Mouse (Mus musculus): ENCODE results near the gene Cacna1d.

Cacna1d gene

DNA sequence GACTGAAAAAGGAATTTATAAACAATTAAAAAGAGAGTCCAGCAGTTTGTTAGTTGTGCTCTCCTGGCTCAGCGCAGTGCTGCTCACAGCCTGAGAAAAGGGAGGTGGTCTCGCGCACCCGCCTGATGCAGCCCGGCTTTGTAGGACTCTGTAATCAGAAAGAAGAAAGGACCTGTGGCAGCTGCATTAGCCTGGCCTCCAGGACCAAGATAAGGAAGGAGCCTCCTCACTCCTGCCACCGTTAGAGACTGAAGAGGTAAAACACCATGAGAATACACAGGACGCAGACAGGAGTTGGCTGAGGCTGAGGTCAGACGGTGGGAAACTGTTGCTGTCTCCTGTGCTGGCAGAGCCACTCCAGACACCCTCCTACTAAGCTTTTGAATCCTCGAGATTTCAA lies at the start of gene Cacna1d:
Cacna1d (minus strand) TSS at position 114 of the 400 bp plus-strand sequence.
- no peak for DNase-seq

DNA sequence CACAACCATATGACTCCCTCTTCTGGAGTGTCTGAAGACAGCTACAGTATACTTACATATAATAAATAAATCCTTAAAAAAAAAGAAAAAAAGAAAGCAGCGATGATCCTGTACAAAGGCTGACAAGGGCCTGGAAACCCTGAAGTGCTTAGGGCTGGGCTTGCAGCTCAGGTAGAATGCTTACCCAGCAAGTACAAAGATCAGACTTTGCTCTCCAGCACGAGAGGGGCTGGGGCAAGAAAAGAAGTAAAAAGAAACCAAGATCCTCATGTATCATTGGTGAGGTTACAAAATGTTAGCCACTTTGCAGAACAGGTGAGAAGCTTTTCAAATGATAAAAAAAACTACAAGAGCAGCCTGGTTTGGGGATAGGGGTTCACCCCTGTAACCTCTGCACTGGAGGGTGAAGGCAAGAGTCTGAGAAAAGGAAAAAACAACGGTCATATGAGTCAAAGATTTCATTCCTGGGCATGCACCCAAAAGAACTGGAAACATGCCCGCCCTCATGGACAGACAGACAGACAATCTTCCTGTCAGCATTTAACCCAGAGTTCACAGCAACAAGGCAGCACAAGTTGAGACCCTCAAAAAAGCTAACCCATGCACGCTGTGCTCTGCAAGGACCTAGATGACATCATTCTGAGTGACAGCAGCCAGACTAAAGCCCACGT lies 42.7 kb upstream of the Cacna1d start:
- peak; percentile 71 for DNase-seq

DNA sequence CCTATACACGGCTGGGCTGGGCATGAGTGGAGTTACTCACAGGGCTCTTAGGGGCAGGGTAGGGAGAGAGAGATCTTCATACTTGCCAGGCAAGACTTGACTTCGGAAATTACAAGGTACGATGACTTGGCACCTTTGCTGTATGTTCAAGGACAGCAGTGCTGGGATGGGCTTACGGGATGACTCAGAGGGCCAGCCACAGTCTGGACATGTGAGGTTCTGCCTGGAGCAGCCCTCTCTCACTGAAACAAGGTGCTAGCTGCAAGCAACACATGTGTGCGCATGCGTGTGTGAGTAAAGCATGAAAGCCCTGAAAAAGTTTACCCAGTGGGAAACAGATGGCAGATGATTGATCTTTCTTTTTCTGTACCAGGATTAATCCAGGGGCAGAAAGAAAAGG lies 40.6 kb upstream of the Cacna1d start:
- DNase-seq = no peak

DNA sequence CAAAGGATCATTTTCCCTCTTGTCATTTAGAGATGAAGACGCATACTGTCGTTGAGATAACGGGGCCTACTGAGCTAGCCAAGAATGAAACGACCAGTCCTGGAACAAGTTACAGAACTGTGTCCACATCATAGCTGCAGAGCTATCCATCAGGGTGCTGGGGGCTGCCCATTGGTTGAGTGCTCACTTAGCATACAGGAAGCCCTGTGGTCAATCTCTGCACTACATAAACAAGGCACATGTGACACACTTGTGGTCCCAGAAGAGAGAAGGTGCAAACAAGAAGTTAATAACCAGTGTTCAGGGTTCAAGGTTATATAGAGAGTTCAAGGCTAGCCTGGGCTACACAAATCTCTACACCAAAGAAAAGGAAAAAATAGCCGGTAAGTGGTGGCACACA lies 40.2 kb upstream of the Cacna1d start:
- DNase-seq = no peak

DNA sequence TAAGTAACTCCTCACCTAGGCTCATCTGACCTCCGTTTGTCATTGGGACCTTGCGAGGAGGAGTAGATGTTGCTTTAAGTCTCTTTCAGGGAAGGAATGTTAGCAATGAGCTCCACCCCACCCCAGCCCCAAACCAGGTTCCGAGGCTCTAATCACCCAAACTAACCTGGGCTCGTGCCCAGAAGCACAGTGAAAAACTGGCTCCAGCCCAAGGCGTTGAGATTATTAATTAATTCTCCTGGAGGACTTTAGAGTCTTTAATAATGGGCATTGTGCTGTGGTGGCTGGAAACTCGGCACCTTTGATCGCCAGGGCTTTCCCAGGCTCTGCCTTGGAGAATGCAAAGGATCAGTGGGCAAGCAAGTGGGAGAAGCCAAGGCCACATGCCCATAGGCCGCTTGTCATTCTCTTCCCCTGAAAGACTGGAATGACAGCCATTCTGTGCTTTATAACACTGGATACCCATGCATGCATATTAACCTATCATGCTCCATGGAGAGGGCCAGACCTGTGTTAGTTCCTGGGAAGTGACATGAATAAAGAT lies 39.5 kb upstream of the Cacna1d start:
- peak; percentile 92 for DNase-seq

DNA sequence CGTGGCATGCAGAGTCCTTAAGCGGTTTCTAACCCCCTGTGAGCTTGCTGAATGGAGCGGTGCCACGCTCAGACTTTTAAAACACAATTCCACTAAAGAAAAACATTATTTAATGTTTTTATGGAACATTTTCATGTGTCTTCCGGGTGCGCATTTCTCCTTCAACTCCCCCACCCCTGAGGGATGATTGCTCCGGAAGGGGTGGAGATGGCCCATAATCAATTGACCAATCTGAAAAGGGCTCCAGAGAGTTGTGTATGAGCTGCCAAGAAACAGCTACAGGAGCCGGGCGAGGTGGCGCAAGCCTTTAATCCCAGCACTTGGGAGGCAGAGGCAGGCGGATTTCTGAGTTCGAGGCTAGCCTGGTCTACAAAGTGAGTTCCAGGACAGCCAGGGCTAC lies 38.2 kb upstream of the Cacna1d start:
- DNase-seq = no peak

DNA sequence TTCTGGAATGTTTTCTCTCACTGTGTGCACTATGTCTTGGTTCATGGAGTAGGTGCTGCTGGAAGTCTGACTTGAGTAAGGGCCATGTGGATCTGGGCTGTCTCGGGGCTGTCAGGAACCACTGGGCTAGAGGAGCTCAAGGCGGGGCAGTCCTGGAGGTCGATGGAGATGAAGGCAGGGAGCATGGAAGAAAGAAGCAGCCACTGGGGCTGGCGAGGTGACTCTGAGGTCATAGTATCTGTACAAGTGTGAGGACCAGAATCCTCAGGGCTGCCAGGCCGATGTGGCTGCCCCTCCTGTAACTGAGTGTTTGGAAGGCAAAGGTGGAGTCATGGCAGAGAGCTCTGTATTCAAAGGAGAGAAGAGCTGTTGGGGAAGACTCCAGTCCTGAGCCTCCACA lies 37.7 kb upstream of the Cacna1d start:
- DNase-seq = no peak

DNA sequence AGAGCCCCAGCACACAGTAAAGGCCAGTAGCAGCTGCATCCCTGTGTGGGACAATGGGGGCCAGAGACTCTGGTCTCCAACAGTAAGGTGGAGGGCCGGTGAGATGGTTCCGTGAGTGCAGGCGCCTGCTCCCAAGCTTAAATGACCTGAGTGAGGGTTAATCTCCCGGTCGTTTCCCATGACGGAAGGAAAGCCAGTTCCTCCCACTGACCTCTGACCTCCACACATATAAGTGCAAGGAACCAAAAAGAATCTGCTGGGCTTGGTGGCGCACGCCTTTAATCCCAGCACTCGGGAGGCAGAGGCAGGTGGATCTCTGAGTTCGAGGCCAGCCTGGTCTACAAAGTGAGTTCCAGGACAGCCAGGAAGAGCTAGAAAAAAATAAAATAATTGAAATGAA lies 37.1 kb upstream of the Cacna1d start:
- DNase-seq = no peak

DNA sequence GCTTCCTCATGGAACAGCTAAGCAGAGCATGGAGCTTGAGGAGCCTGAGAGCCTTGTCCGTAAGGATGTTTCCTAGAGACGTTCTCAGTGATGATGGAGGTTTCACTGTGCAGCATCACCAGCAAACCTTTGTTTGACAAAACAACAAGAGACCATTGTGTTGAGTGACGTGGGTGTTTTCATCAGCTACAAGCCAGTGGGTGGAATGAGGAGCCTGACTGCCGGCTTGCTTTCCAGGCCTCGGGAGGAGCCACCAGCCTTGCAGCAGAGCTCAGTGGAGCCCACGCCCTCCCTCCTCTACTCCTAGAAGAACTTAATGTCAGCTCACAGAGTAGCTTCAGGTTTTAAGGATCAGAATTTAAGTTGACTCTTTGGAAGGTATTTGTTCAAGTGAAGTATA lies 32.1 kb upstream of the Cacna1d start:
- no peak for DNase-seq

DNA sequence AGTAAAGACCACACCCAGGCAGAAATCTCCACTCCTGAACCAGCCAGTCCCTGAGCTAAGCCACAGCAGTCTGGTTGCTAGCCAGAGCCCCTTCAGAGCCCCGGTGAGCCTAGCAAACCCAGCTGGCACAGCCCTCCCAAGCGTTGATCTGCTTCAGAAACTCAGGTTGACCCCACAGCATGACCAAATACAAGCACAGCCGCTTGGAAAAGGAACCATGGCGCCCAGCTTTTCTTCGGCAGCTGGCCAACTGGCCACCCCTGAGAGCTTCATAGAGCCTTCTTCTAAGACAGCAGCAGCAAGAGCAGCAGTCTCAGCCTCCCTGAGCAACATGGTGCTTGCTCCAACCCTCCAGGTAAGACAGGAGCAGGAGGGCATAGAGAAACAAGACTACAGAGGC lies 28.1 kb upstream of the Cacna1d start:
- DNase-seq = no peak

DNA sequence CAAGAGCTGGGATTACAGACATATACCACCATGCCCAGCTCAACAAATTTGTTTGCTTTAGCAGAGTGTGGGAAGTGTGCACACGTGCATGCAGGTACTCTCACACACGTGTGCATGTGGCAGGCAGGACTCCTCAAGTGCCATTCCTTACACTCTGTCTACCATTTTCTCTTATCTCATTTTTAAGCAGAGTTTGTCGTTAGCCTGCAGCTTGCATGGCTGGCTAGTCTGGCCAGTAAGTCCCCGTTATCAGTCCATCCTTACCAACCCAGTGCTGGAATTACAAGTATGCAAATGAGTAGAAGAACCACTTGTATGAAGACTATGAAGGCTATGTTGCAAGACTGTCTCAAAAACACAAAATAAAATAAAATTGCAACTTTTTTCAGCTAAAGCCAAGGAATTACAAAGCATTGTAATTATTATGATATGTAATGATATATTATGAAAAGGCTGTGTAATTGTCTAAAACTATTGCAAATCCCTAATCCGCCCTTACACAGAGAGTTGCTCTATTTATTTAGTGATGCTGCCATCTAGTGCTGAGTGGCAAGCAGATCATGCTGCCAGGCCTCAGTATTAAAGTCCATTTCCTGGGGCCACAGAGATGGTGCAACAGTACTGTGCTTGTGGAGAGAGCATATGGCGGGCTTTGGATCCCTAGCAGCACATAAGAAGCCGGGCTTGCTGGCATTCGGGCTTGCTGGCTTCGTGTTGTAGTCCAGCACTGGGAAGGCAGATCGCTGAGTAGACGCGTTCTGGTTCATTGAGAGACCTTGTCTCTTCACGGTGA lies 24.9 kb upstream of the Cacna1d start:
- DNase-seq = peak; percentile 36

DNA sequence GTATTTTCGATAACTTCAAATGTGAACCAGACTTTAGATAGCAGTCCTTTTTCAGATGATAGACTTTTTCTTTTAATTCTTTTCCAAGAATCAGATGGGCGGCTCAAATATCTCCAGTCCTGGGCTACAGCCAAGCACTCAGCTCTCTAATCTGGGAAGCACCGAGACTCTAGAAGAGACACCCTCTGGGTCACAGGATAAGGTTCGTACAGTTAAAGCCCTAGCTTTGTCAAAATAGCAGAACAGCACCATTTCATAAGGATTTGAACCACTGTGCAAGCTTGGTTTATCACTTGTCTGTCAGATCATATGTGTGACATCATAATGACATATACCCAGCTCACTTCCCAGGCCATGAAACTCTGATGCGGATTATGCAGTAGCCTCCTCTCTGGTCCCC lies 21.6 kb upstream of the Cacna1d start:
- no peak for DNase-seq

DNA sequence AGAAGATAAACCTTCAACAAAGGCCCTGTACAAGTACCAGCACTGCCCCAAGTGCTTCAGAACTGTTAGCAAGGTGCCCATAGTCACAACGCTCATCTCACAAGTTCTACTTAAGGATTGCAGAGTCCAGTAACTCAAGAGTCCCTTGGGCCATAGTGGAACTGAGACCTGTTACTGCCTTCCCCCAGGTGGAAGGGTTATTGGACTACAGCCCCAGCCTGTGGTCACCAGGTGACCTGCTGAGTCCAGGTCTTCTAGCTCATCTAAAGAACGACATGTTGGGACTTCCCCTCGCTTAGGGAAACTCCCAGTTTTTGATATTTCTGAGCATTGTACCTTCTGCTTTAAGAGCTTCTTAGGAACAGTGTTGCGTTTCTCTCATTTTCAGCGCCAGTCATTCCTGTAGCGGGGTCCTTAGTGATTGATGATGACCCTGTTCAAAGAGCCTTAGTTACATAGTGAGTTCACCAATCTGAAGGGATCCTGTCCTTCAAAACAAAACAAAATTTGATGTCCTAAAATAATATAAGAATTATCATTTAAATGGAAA lies 19.0 kb upstream of the Cacna1d start:
- no peak for DNase-seq

DNA sequence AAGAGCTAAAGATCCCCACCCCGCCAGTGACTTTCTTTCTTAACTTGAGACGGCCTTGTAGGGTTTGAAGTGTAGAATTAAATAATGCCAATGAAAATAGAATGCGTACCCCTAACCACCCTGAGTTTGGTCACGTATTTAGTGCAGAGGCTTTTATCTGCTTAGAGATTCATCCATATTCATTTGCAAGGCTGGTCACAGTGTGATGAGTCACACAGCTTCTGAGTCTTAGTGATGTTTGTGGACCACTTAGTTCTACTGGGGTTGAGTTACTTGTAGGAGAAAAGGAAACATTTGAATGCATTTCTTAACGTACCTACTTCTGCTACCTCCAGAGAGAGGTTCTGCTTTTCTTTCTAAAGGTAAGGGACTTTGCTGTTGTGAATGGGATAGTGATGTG lies 13.7 kb upstream of the Cacna1d start:
- DNase-seq = no peak

DNA sequence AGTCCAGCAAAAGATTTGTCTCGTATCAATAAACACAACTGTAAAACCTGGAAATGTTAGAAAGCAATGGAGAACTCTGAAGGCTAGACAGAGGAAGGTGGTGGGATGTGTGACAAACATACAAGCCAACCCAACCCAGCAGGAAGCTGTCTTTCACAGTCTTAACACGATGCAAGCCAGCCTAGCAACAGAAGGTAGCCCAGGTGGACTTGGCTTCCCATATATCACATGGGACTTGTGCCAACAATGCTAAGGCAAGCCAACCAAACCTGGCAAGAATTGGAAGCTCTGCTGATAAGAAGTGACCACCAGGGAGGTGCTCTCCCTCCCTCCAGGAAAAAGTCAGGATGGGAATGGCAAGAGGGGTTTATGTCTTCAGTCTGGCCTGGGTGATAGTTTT lies 6.9 kb upstream of the Cacna1d start:
- DNase-seq = no peak

DNA sequence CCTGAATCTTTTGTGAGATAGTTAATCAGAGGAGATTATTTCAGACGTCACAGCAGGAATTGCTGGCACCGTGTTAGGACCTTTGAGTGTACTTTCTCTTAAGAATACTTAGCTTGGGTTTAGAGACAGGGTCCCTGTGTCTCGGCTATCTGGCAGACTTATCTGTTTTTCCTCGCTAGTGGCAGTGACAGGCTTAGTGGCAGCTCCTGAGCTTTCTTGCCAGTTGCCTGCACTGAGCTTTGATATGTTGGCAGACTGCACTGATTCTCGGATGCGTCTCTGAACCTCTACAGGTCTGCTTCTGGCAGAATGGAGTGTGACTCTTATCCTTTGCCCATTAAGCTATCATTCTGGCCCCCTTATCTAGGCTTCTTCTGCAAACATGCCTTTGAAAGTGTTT lies 3.7 kb upstream of the Cacna1d start:
- no peak for DNase-seq

DNA sequence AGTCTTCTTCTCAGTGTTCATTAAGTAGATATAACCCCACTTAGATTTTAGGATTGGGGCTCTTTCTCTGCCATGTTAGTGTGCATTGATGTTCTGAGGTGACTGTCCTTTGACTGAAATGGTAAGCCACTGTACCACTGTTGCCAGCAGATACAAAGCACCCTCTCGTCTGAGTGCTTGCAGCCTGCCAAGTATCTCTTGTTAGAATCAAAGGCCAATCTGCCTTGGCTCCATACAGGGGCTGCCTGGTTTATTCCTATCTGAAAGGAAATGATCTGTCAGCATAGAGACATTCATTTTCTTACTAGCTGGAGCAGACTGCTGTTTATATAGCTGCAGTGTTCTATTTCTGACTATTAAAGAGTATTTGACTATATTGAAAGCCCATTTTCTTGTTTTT lies 2.0 kb upstream of the Cacna1d start:
- DNase-seq = no peak

DNA sequence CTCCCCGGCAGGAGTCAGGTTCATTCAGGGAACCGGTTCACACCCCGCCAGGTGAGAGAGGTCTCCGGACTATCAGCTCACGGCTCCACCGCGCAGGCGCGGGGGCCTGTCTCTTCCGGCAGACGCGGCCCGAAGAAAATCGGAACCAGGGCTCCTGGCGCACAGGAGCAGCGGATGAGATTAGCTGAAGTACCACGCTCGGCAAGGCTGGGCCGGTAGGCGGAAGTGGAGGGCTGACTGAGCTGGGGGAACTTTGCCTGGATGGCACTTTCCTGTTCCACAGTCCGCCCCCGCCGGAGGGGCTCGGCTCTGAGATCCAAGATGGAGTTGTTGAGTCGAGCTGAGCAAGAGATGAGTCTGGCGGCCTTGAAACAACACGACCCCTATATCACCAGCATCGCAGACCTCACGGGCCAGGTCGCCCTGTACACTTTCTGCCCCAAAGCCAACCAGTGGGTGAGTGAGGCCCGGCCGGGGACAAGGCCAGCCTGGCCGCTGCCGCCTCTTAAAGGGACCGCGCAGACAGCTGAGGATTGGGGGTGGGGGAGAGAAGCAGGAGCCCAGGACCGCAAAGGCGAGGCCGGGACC lies 11.8 kb downstream of the Cacna1d start, which contains the start of gene Dcp1a:
Dcp1a (plus strand) TSS at position 175 of the 588 bp plus-strand sequence.
- peak; percentile 97 for DNase-seq

DNA sequence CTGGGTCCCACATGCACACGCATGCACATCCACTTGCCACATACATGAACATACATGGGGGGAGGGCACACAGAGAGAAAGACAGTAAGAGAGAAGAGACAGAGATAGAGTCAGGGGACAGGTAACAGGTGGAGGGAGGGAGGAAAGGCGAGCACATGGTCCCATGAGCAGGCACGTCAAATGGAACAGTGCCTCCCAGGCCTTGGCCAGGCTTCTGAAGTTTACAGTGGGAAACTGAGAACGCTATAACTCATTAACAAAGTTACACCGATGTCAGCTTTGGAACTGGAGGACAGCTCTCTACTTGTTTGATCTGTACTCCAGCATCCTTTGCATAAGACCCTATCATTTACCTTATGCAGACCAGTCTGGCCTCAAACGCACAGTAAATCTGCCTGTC lies 16.8 kb downstream of the Cacna1d start:
- DNase-seq = peak; percentile 30

DNA sequence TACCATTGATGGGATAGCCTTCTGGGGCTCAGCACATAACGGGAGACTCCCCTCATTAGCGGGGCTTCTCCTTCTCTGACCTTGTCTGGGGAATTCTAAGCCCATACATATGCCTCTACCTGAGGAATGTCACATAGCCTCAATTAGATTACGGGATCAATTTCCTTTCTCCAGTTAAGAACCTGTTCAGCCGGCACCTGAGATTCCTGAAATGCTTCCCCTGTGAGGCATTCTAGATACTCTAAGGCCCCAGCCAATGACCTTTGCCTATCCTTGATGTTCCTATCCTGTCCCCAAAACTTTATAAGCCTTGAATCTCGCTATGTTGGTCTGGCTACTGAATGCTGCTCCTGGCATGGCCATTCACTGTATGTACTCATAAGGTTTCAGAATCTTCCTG lies 17.6 kb downstream of the Cacna1d start:
- no peak for DNase-seq

DNA sequence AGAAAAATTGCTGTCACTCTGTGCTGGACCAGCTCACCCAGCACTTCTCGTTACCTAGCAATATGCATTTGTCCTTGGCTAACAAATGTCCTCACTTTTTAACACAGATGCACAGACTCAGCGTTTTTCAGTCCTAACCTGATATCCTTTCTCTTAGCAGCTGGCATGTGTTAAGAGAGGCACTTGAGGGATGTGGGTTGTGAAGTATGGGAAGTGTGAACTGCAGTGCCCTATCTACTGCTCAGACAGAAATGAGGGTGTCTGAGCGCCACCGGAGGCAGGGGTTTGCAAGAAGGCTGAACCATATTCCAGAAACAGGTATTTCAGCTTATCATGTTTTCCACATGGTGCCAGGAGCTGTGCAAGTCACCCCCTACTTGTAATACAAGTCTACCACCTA lies 27.9 kb downstream of the Cacna1d start:
- DNase-seq = no peak

DNA sequence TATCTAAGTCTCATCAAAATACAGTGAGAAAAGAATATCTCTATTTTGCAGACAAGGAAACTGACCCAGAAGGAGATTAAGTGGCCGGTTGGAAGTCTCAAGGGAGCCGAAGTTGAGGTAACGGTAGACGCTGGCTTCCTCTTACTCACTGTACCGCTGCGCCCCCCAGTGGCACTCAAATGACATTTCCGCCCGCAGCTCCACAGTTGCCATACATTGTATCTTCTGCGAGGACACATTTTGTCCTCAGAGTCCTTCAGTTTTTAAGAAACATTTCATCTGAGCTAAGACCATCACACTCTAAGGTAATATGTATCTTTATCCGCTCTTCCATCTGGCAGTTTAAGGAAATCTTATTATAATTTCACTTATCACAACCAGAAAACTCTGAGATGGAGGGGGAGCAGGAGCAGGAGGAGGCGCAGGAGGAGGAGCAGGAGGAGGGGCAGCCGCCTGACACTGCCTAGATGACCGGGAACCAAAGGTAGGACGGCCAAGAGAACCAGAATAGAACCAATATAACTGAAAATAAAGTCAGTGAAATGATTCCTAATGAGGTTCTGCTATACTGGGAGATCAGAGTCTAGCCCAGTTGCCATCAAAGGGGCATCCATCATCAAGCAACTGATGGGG lies 31.2 kb downstream of the Cacna1d start:
- DNase-seq = peak; percentile 84

DNA sequence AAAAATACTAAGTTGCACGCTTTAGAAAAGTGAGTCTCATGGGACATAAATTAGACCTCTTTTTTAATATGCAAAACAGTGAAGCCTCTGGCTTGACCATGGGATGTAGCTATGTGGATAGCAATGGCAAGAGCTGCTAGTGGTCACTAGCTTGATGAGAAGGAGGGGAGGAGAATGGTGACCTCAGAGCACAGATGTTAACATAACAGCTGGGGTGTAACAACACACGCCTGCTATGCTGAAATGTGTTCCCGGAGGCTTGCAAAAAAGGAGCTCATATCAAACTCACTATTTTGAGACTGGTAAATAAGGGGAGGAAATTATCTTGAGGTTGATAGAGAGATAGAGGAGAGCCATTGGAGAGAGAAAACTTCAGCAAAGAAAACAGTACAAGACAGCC lies 32.4 kb downstream of the Cacna1d start:
- no peak for DNase-seq
